Mouse (Mus musculus) right cerebral cortex, adult 2 months (tissue): ENCODE measurements around the gene Ttc38.

ENCODE experiments used
- DNase-seq, 2 experiments: peaks; one replicate each; pipeline ENCODE4 v3.0.0; 2021 to 2022; ENCODE audit warnings: low spot score in 2 of 2

The Ttc38 gene

DNA sequence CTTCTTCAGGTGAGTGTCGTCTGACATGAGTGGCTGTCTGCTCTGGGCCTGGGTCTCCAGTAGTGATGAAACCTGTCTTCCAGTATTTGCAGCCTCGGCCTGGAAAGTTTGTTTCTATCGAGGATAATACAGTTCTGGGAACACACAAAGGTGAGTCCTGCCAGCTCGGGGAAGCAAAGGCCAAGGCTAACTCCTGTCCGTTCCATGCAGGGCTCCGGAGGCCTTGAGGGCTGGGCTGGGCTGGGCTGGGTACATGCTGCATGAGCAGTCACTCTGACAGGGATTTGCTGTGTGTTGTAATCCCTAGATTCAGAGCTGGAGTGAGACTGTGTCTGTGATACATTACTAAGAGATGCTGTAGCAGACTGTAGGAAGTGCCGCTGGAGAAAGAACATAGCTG, 61.8 kb downstream of the Ttc38 start:
- no peak for DNase-seq

DNA sequence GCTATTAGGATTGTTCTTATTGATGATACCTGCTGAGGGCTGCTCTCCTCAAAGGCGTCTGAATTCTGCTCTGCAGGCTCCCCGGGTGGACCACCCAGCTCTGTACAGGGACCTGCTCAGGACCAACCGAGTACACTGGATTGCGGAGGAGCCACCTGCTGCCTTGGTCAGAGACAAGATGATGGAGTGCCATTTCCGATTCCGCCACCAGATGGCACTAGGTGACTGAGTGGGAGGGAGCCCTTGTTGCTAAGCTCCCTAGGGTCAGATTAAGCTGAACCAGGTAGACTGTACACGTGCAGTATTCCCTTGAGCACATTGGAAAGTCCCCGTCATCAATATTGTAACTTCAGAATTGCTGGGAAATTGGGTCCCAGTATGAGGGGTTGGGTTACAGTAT, 64.2 kb downstream of the Ttc38 start:
- peak; percentile 82 to 88 for DNase-seq

GRCm38 (mm10) chr15:85897113-85897512, 65.0 kb downstream of the Ttc38 start:
- no peak for DNase-seq

- DNase-seq = no peak
Measured at GRCm38 (mm10) chr15:85899396-85899795, 67.3 kb downstream of the Ttc38 start.

DNA sequence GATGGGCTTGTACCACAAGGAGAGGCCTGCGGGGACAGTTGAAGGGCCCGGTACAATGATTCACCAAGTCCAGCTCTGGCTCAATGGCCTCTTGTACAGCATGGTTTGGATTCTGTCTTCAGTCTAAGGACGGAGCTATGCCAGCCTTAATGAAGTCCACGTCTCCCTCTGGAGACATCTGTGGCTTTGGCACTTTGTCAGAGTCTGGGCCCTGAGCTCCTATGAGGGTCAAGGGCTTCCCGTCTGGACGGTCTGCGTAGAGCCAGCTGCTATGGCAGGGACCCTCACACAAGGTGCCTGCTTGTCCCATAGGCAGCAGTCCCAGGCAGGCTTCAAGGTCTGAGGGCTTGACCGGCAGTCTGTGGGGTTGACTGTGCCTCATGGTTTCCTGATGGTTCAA, 68.2 kb downstream of the Ttc38 start:
- no peak for DNase-seq

DNA sequence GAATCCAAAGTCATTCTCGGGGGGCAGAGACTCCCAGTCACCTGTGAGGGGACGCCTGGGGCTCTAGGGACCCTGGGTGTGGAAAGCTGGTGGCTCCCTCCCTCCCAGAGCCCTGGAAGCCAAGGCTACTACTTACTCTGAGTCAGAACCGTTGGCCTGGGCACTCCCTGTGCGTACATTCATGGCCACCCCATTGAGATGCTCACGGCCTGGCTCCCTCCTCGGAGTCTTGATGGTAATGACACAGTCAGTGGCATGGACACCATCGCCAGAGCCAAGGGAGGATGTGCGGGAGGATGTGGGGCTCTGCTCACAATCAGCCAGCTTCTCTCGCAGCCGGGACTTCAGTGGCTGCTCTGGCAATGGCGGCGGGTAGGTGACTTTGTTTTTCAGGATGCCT, 68.7 kb downstream of the Ttc38 start:
- no peak for DNase-seq

DNA sequence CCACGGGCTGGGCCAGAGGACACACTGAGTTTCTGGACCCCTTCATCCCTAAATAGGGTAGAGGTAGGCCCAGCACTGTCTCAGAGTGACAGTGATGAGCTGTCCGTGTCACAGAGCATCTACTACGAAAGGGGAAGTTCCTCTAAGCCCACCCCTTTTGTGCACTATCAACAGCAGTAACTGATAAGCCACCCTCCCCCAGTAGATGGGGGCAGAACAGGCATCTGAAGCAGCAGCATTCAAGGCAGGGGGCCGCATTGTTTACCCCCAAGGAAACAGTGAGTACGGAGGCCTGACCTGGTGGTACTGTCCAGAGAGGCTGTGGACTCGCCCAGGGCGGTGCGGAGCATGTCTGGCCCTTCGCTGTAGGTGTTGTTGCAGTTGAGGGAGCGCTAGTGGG, 70.4 kb downstream of the Ttc38 start:
- no peak for DNase-seq

DNA sequence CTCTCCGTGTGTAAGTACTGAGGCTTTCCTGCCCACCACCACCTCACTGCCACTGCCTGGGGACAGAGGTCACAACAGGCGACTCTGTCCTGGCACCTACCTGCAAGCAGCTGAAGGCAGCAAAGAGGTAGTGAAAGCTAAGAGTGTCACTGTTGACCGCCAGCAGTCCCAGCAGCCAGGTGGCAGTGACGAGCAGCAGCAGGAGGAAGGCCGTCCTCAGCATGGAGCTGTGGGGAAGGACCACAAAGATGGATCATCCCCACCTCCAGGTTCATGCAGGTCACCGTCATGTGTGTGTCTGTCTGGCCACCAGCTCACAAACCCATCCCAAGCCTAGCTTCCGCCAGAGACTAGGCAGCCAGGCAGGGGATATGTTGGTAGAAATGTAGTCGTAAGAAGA, 71.7 kb downstream of the Ttc38 start:
- DNase-seq = no peak
